ENCODE assay signal across 9 mouse cellular contexts in genomic region chr2:28654295-28654694, GRCm38 (mm10). TPM values are rescaled to one million over a fixed set of nuclear protein-coding genes. Genes with fewer than 3 reads are reported as not detected.
DNase-seq lines count a peak whose midpoint lies in the region; ATAC-seq and TF ChIP-seq lines count a peak whose summit lies in the region.
"Had no signal": no experiment of that assay in that cellular context is flagged by ENCODE, and none has a peak within 500 bp of the region (broad histone marks: within the 10 kb centered on the region; RNA-seq: fewer than 3 reads in every experiment).

No protein-coding gene starts in this region.

- 0 out of 2 replicates have a peak, but pooled peaks have one; percentile 40 for ATAC-seq in stomach, postnatal 0 days (ENCODE audit: low FRiP score, low TSS enrichment)

- peak; percentile 71 for TF ChIP-seq CTCF in stomach, postnatal 0 days (IDR thresholded peaks at IDR 0.05; ENCODE audit: low read depth)

- no peaks in the 10 kb centered on the region for H3K27me3 ChIP-seq in limb, embryonic 10.5 days (ENCODE audit: low read depth, poor library complexity, severe bottlenecking)
- no peaks in the 10 kb centered on the region for H3K27me3 ChIP-seq in stomach, postnatal 0 days (ENCODE audit: control insufficient read depth, insufficient read depth, low read length)

- peaks cover 41% of the 10 kb centered on the region for H3K36me3 ChIP-seq in limb, embryonic 10.5 days
- no peaks in the 10 kb centered on the region; the same call in 1 of the 2 replicates for H3K36me3 ChIP-seq in stomach, postnatal 0 days (ENCODE audit: control insufficient read depth, insufficient read depth, low read length)

- no peak overlapping the region for H3K4me2 ChIP-seq in stomach, postnatal 0 days (replicated peaks; ENCODE audit: low read depth)

- 65% methylated on average over 2 of the region's 2 CpGs for WGBS in limb, embryonic 10.5 days
- 62% methylated on average over 2 of the region's 2 CpGs for whole genome bisulfite sequencing in stomach, postnatal 0 days

- H3K4me3 ChIP-seq in limb, embryonic 10.5 days: no peak overlapping the region
- no peak overlapping the region for H3K4me3 ChIP-seq in stomach, postnatal 0 days (ENCODE audit: low read depth, low read length)

- no peak overlapping the region for H3K27ac ChIP-seq in limb, embryonic 10.5 days
- H3K27ac ChIP-seq in stomach, postnatal 0 days (replicated peaks): no peak overlapping the region

- TF ChIP-seq EP300 in stomach, postnatal 0 days (optimal IDR thresholded peaks at IDR 0.05): no peak

- no peaks in the 10 kb centered on the region for H3K9me3 ChIP-seq in limb, embryonic 10.5 days (replicated peaks)
- H3K9me3 ChIP-seq in stomach, postnatal 0 days (ENCODE audit: control insufficient read depth, low read length): no peaks in the 10 kb centered on the region

- DNase-seq in adrenal gland, adult 18-20 months (ENCODE audit: low spot score in 2 of 2): peak; percentile 9 to 26
- no peak for DNase-seq in adrenal gland, postnatal 4 days (ENCODE audit: low spot score in 2 of 2)
- peak; percentile 10 for DNase-seq in right cerebral cortex, postnatal 4 days
- no peak for DNase-seq in right cerebral cortex, postnatal 14 days
- peak; percentile 41 for DNase-seq in limb, embryonic 10.5 days (ENCODE audit: low spot score)
- peak; percentile 65 for DNase-seq in stomach, postnatal 0 days (ENCODE audit: low spot score)
- no peak for DNase-seq in cerebellum, postnatal 36 days
- no peak for DNase-seq in yolk sac, embryonic 10.5 days (ENCODE audit: low spot score)

- H3K9ac ChIP-seq in stomach, postnatal 0 days (ENCODE audit: low read length): no peak overlapping the region

- no peaks in the 10 kb centered on the region for H3K4me1 ChIP-seq in limb, embryonic 10.5 days
- H3K4me1 ChIP-seq in stomach, postnatal 0 days (replicated peaks; ENCODE audit: control insufficient read depth, insufficient read depth): no peaks in the 10 kb centered on the region

RNA-seq across cellular contexts. Expression of gene Tsc1, which starts 13.3 kb away (rescaled TPM):
- total RNA-seq in adrenal gland, adult 18-20 months (2021): 10 to 100 TPM; 18.5 to 21.3 TPM
- 10 to 100 TPM; 27.7 to 28.0 TPM for total RNA-seq in adrenal gland, postnatal 4 days (2021)
- 24.2 and 26.9 TPM in 2 replicates for polyA plus RNA-seq in limb, embryonic 10.5 days (2016; fragmentation: Nextera tagmentation; extraction: Ambion mirVana)
- 4.9 and 5.1 TPM in 2 replicates for polyA plus RNA-seq in stomach, postnatal 0 days (2015; fragmentation: Nextera tagmentation; extraction: Ambion mirVana)

RNA-seq across cellular contexts. Expression of gene Gfi1b, which starts 32.5 kb away (rescaled TPM):
- not detected for total RNA-seq in adrenal gland, adult 18-20 months (2021)
- total RNA-seq in adrenal gland, postnatal 4 days (2021): 1 to 10 TPM; 3.1 to 7.9 TPM
- 3.5 and 4.2 TPM in 2 replicates for polyA plus RNA-seq in limb, embryonic 10.5 days (2016; fragmentation: Nextera tagmentation; extraction: Ambion mirVana)
- 0.07 and 0.40 TPM in 2 replicates for polyA plus RNA-seq in stomach, postnatal 0 days (2015; fragmentation: Nextera tagmentation; extraction: Ambion mirVana)
- total RNA-seq: heart, adult 18-20 months had no signal

RNA-seq across cellular contexts. Expression of gene Spaca9, which starts 45.2 kb away (rescaled TPM):
- 1 to 10 TPM in 1 of 2 experiments, under 1 TPM in 1; 0.60 to 1.2 TPM for total RNA-seq in adrenal gland, adult 18-20 months (2021)
- 1 to 10 TPM; 1.2 to 2.0 TPM for total RNA-seq in adrenal gland, postnatal 4 days (2021)
- 2.5 and 2.8 TPM in 2 replicates for polyA plus RNA-seq in limb, embryonic 10.5 days (2016; fragmentation: Nextera tagmentation; extraction: Ambion mirVana)
- polyA plus RNA-seq in stomach, postnatal 0 days (2015; fragmentation: Nextera tagmentation; extraction: Ambion mirVana): 0.57 and 0.69 TPM in 2 replicates
- total RNA-seq: heart, adult 18-20 months had no signal

RNA-seq across cellular contexts. Expression of gene Ak8, which starts 45.7 kb away (rescaled TPM):
- under 1 TPM; 0.38 to 0.63 TPM for total RNA-seq in adrenal gland, adult 18-20 months (2021)
- under 1 TPM; 0.45 to 0.90 TPM for total RNA-seq in adrenal gland, postnatal 4 days (2021)
- 0.41 and 0.58 TPM in 2 replicates for polyA plus RNA-seq in limb, embryonic 10.5 days (2016; fragmentation: Nextera tagmentation; extraction: Ambion mirVana)
- polyA plus RNA-seq in stomach, postnatal 0 days (2015; fragmentation: Nextera tagmentation; extraction: Ambion mirVana): 0.29 and 0.40 TPM in 2 replicates
- total RNA-seq: heart, adult 18-20 months had no signal

Comparison
In these comparisons a context has a peak if more than half of its experiments do, and no peak if none do; other contexts are left out.
1. DNase-seq: peak in adrenal gland, adult 18-20 months (2 of 2), right cerebral cortex, postnatal 4 days (single experiment), limb, embryonic 10.5 days (single experiment) and stomach, postnatal 0 days (single experiment); none in adrenal gland, postnatal 4 days (0 of 2), right cerebral cortex, postnatal 14 days (single experiment), cerebellum, postnatal 36 days (0 of 2) and yolk sac, embryonic 10.5 days (single experiment).